Mouse (Mus musculus) T-cell, adult 2 months (primary cell): ENCODE data around the gene Tcp10a.
"Not testable (repeated sequence)": the region's sequence is repeated elsewhere in the genome, so short reads cannot be mapped to it uniquely, and the experiment has no call there.

Source experiments
- DNase-seq: peaks from one replicate; pipeline ENCODE4 v3.0.0; 2022; ENCODE audit warnings: low spot score

Gene Tcp10a

GRCm38 (mm10) chr17:7369401-7369800 is 45.0 kb downstream of the Tcp10a start:
- DNase-seq = not testable (repeated sequence)

- DNase-seq = not testable (repeated sequence)
These were observed 47.4 kb downstream of the Tcp10a start, which contains the start of gene Gm49630 for GRCm38 (mm10) chr17:7371879-7372278. Gene Gm49630, minus strand, starts transcription at chr17:7371979.

- not testable (repeated sequence) for DNase-seq
These were observed 52.7 kb downstream of the Tcp10a start for GRCm38 (mm10) chr17:7376951-7377700.

GRCm38 (mm10) chr17:7377907-7378306 is 53.5 kb downstream of the Tcp10a start:
- not testable (repeated sequence) for DNase-seq

GRCm38 (mm10) chr17:7382711-7383110 is 58.3 kb downstream of the Tcp10a start:
- DNase-seq = not testable (repeated sequence)

- DNase-seq = not testable (repeated sequence)
These were observed 59.0 kb downstream of the Tcp10a start for GRCm38 (mm10) chr17:7383167-7384143.

GRCm38 (mm10) chr17:7385364-7385763 is 60.9 kb downstream of the Tcp10a start, which contains the start of gene Unc93a2:
Gene Unc93a2, minus strand, starts transcription at chr17:7385464.
- not testable (repeated sequence) for DNase-seq

GRCm38 (mm10) chr17:7386016-7386415 is 61.6 kb downstream of the Tcp10a start:
- not testable (repeated sequence) for DNase-seq

GRCm38 (mm10) chr17:7388341-7388957 is 64.0 kb downstream of the Tcp10a start:
- DNase-seq = not testable (repeated sequence)

GRCm38 (mm10) chr17:7388958-7389356 is 64.5 kb downstream of the Tcp10a start:
- DNase-seq = not testable (repeated sequence)

GRCm38 (mm10) chr17:7389898-7390297 is 65.5 kb downstream of the Tcp10a start:
- not testable (repeated sequence) for DNase-seq

GRCm38 (mm10) chr17:7395116-7395515 is 70.7 kb downstream of the Tcp10a start:
- not testable (repeated sequence) for DNase-seq
